Mouse (Mus musculus): Measurements from ENCODE around the gene Lasp1. TPM values are rescaled to one million over a fixed set of nuclear protein-coding genes. Genes with fewer than 3 reads are reported as not detected.

Lasp1 gene
- total and polyA plus RNA-seq, 3 experiments: 12.5 to 45.4 (median 18.6) TPM

- Histone ChIP-seq H3K4me3 (replicated peaks in 1 of 3; ENCODE audit: low read depth in 2 of 3, low read length in 2 of 3, poor library complexity in 1 of 3) (no peak overlapping the region), H3K27ac (ENCODE audit: insufficient read depth, low read depth) (no peak overlapping the region), H3K27me3 (replicated peaks) (no peaks in the 10 kb centered on the region), H3K4me1 (ENCODE audit: control insufficient read depth in 1 of 2, insufficient read depth in 2 of 2) (peaks cover 5 to 35% of the 10 kb centered on the region in 2 experiments), H3K9me3 (replicated peaks; ENCODE audit: low read length) (no peaks in the 10 kb centered on the region), H3K9ac (ENCODE audit: insufficient read depth, low read depth) (no peak overlapping the region), H3K4me2 (ENCODE audit: insufficient read depth, low read depth, poor library complexity, severe bottlenecking) (no peak overlapping the region), H3K79me2 (replicated peaks; ENCODE audit: control insufficient read depth, extremely low read depth, insufficient read depth, poor library complexity, severe bottlenecking) (peaks cover 18% of the 10 kb centered on the region), H3K36me3 (replicated peaks in 1 of 2; ENCODE audit: control insufficient read depth in 1 of 2, insufficient read depth in 1 of 2, low read length in 1 of 2) (peaks cover 47 to 58% of the 10 kb centered on the region in 2 experiments)
- TF ChIP-seq CHD2 (IDR thresholded peaks at IDR 0.05; ENCODE audit: low read length) (no peak; the same call in 1 of the 2 replicates), CTCF (conservative IDR thresholded peaks at IDR 0.05 in 1 of 2, IDR thresholded peaks at IDR 0.05 in 1 of 2; ENCODE audit: low read depth in 2 of 2, low read length in 2 of 2) (no peak), USF1 (IDR thresholded peaks at IDR 0.05; ENCODE audit: low read depth, low read length) (no peak), ZNF384 (IDR thresholded peaks at IDR 0.05; ENCODE audit: low read depth, low read length) (no peak), RAD21 (IDR thresholded peaks at IDR 0.05; ENCODE audit: low read depth, low read length) (no peak), USF2 (conservative IDR thresholded peaks at IDR 0.05; ENCODE audit: low read depth, low read length) (no peak), TBP (conservative IDR thresholded peaks at IDR 0.05; ENCODE audit: low read depth, low read length) (no peak), SMC3 (IDR thresholded peaks at IDR 0.05; ENCODE audit: low read depth, low read length) (no peak), MXI1 (IDR thresholded peaks at IDR 0.05; ENCODE audit: low read depth, low read length) (no peak), JUN (IDR thresholded peaks at IDR 0.05; ENCODE audit: insufficient read depth, low read depth, low read length) (no peak), PAX5 (IDR thresholded peaks at IDR 0.05; ENCODE audit: low read length) (no peak), NELFE (IDR thresholded peaks at IDR 0.05; ENCODE audit: low read depth, low read length) (no peak), MEF2A (IDR thresholded peaks at IDR 0.05; ENCODE audit: borderline replicate concordance, low read depth, low read length) (no peak), E2F4 (IDR thresholded peaks at IDR 0.05; ENCODE audit: insufficient replicate concordance, low read depth, low read length) (no peak), HCFC1 (IDR thresholded peaks at IDR 0.05; ENCODE audit: low read depth, low read length) (no peak), ELF1 (IDR thresholded peaks at IDR 0.05; ENCODE audit: low read depth, low read length) (no peak), TCF12 (IDR thresholded peaks at IDR 0.05; ENCODE audit: low read depth, low read length) (no peak), RCOR1 (conservative IDR thresholded peaks at IDR 0.05; ENCODE audit: low read depth, low read length) (no peak)
- DNase-seq (ENCODE audit: extremely low read depth): peak; percentile 52
- in situ Hi-C loops (cut with MboI; ENCODE audit: low pct_ligation_motif_present, low pct_unique_long_range_greater_than_20kb, low sequenced_read_pairs) (no loop called here), dilution Hi-C loops (cut with MboI; ENCODE audit: extremely low pct_ligation_motif_present, extremely low pct_unique_long_range_greater_than_20kb, low sequenced_read_pairs) (no loop called here)
Measured at GRCm38 (mm10) chr11:97775186-97775585, 23.6 kb upstream of the Lasp1 start.

GRCm38 (mm10) chr11:97775808-97776496, 22.8 kb upstream of the Lasp1 start, which contains the start of gene 1700001P01Rik:
TSS of gene 1700001P01Rik (minus strand) at chr11:97775918.
- Histone ChIP-seq H3K9ac (ENCODE audit: insufficient read depth, low read depth) (no peak within 1 kb of the TSS), H3K27me3 (replicated peaks) (no peaks in the 10 kb centered on the region), H3K9me3 (replicated peaks; ENCODE audit: low read length) (no peaks in the 10 kb centered on the region), H3K4me1 (ENCODE audit: control insufficient read depth in 1 of 2, insufficient read depth in 2 of 2) (peaks cover 8 to 41% of the 10 kb centered on the region in 2 experiments), H3K79me2 (replicated peaks; ENCODE audit: control insufficient read depth, extremely low read depth, insufficient read depth, poor library complexity, severe bottlenecking) (peaks cover 26% of the 10 kb centered on the region), H3K4me2 (ENCODE audit: insufficient read depth, low read depth, poor library complexity, severe bottlenecking) (no peak within 1 kb of the TSS), H3K27ac (ENCODE audit: insufficient read depth, low read depth) (no peak within 1 kb of the TSS), H3K4me3 (replicated peaks in 1 of 3; ENCODE audit: low read depth in 2 of 3, low read length in 2 of 3, poor library complexity in 1 of 3) (no peak within 1 kb of the TSS), H3K36me3 (replicated peaks in 1 of 2; ENCODE audit: control insufficient read depth in 1 of 2, insufficient read depth in 1 of 2, low read length in 1 of 2) (peaks cover 54 to 65% of the 10 kb centered on the region in 2 experiments)
- in situ Hi-C loops (cut with MboI; ENCODE audit: low pct_ligation_motif_present, low pct_unique_long_range_greater_than_20kb, low sequenced_read_pairs) (no loop called here), dilution Hi-C loops (cut with MboI; ENCODE audit: extremely low pct_ligation_motif_present, extremely low pct_unique_long_range_greater_than_20kb, low sequenced_read_pairs) (no loop called here)
- peak; percentile 48 for DNase-seq (ENCODE audit: extremely low read depth)
- peak; percentile 27; the same call in 1 of the 2 replicates for TF ChIP-seq POLR2A (IDR thresholded peaks at IDR 0.05; ENCODE audit: low read depth, low read length)
- peak; percentile 3; the same call in 1 of the 2 replicates for TF ChIP-seq MYC (IDR thresholded peaks at IDR 0.05; ENCODE audit: low read depth, low read length)
- TF ChIP-seq JUN (IDR thresholded peaks at IDR 0.05; ENCODE audit: insufficient read depth, low read depth, low read length): no peak
- TF ChIP-seq ZMIZ1 (IDR thresholded peaks at IDR 0.05; ENCODE audit: low read depth, low read length): 0 out of 2 replicates have a peak, but pooled peaks have one; percentile 56

Measured in CH12.LX (cell line).